Mouse (Mus musculus): Measurements from ENCODE around the gene Gm21820. TPM values are rescaled to one million over a fixed set of nuclear protein-coding genes. Genes with fewer than 3 reads are reported as not detected.
"Not testable (repeated sequence)": the region's sequence is repeated elsewhere in the genome, so short reads cannot be mapped to it uniquely, and the experiment has no call there.

Gene Gm21820
- not detected in 2 replicates for polyA plus RNA-seq (2012; ENCODE audit: insufficient read depth, low replicate concordance)

GRCm38 (mm10) chrY:5249341-5249740, at the start of gene Gm21820:
Gm21820 (minus strand) TSS chrY:5249441.
- not testable (repeated sequence) for H3K27me3 ChIP-seq (replicated peaks); H3K4me1 ChIP-seq; H3K4me3 ChIP-seq (replicated peaks); H3K36me3 ChIP-seq (replicated peaks; ENCODE audit: low read length); H3K9me3 ChIP-seq

Other genes with a start within 250 kb of the Gm21820 start
- gene Gm20918, start 205.5 kb downstream of the Gm21820 start, polyA plus RNA-seq (2012; ENCODE audit: insufficient read depth, low replicate concordance): not detected in 2 replicates

All from megakaryocyte, embryonic 14.5 days (primary cell).